Mouse (Mus musculus) WW6 (cell line): ENCODE measurements at regions not wholly inside any gene's neighbourhood (a gene's known extent, or its start where the extent isn't known, plus 50 kb on each side); places are given as distances from the start of the nearest gene placed in this dataset.

Experiments used
- DNase-seq: peaks from one replicate; pipeline ENCODE4 v3.0.0-alpha.2; 2013; ENCODE audit warnings: low read depth, low spot score

DNA sequence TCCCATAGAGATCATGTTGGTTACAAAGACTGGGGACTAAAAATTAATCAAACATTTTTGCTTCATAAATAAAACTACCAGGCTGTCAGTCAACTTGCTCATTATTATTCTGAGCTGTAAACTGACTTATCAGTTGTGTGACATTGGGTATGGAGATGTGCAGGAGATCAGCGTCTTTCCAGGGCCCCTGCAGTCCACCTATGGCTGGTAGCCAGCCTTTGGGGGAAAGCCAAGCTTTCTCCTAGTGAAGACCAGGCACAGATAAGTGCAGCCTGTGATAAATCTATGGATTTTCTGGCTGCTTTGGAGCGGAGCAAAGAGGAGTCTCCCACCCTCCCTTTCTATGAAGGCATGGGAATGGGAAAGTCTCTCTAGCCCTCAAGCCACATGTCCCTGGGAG, 172.0 kb upstream of the Glra1 start:
- no peak for DNase-seq

DNA sequence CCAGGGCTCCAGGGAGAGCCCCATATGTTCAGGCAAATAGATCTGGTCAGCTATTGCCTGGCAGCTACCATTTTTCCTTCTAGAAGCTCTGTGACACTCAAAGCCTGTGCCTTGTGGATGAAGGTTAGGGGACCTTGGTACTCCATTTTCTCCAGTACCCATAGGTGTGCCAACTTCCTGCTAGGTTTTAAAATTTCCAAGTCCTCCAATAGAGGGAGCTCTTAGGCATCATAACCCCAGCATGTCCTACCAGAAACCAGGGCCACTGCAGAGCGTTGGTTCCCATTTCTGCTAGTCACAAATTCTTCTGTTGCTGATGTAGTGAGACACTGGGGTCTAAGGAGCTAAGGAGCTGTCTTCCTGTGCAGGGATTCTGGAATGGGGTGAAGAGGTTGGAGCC, 165.3 kb upstream of the Glra1 start:
- no peak for DNase-seq

DNA sequence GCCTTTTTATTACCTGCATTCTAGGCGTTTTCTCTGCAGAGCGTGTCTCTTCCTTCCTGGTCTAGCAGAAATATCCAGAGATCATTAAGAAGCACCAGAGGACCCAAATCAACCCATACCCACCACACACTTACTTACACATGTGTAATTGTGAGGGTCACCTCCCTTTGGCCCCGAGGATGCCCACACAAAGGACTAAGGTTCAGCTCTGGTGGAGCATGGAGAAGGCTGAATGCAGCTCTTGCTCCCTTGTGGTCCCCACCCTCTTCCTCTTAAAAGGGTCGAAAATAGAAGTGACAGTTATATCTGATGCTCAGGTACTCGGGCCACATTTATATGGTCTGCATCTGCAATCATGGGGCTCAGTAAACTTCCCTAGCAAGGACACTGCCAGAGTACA, 164.5 kb upstream of the Glra1 start:
- DNase-seq = no peak

DNA sequence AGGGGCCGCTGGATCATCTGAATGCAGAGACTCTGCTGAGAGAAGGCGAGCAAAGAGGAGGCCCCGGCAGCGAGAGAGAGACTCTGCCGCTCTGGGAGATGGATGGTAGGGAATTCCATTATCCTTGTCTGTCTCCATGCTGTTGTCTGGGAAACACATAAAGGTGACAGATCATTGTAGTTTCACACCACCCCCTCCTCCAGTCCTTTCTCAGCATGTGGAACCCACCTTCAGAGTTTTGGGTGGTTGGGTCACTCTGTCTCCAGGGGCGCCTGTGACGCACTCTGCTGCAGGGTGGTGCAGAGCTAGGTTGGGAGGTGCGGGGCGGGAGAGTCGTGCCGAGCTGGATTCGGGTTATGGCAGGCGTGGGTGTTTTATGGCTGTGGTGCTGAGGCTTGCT, 164.1 kb upstream of the Glra1 start:
- no peak for DNase-seq

DNA sequence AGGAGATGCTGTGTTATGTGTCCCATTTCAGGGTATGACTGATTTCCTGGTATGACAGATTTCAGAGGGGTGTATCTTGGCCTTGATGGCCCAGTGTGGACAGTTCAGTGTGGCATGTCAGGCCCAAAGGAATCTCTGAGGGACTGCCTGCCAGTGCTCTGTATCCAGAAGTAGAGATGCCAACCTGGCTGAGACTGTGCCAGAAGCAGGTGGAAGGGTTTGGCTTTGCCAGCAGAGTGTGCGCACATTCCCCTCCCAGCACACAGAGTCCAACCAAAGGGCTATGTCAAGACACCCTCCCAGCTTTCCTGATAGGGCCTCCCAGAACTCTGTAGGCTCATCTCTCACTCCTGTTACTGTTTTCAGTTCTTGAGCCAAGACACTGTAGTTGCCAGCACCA, 156.8 kb upstream of the Glra1 start:
- no peak for DNase-seq
